In genomic region chr12:95675711-95676110, GRCm38 (mm10) we compare ENCODE assay signal across 11 mouse cellular contexts. TPM values are rescaled to one million over a fixed set of nuclear protein-coding genes. Genes with fewer than 3 reads are reported as not detected.
"Had no signal": no experiment of that assay in that cellular context is flagged by ENCODE, and none has a peak within 500 bp of the region (broad histone marks: within the 10 kb centered on the region; RNA-seq: fewer than 3 reads in every experiment).

No protein-coding gene starts in this region.

- ATAC-seq: midbrain, embryonic 16.5 days had no signal

- DNase-seq: kidney, adult 18-20 months; kidney, postnatal 10 days; kidney, postnatal 4 days; liver, embryonic 13.5 days; lung, adult 18-20 months; right cerebral cortex, postnatal 4 days; spleen, adult 18-20 months; thymus, adult 2 months; thymus, postnatal 25 days had no signal

RNA-seq across cellular contexts. Expression of gene Flrt2, which starts 16.3 kb away (rescaled TPM):
- total RNA-seq: megakaryocyte-erythroid progenitor cell, adult 5-6 weeks had no signal
